Mouse (Mus musculus): ENCODE measurements around the gene Per1.

GRCm38 (mm10) chr11:69071262-69071661 is 23.8 kb upstream of the Per1 start:
- TF ChIP-seq GATA1 (IDR thresholded peaks at IDR 0.05; ENCODE audit: borderline replicate concordance, low read length) (no peak), FLI1 (IDR thresholded peaks at IDR 0.05; ENCODE audit: low read length) (no peak)
